ENCODE assay signal across 20 mouse cellular contexts in genomic region chr8:111563687-111564086, GRCm38 (mm10). TPM values are rescaled to one million over a fixed set of nuclear protein-coding genes. Genes with fewer than 3 reads are reported as not detected.
DNase-seq lines count a peak whose midpoint lies in the region; ATAC-seq lines count a peak whose summit lies in the region.
"Had no signal": no experiment of that assay in that cellular context is flagged by ENCODE, and none has a peak within 500 bp of the region (broad histone marks: within the 10 kb centered on the region; RNA-seq: fewer than 3 reads in every experiment).

No protein-coding gene starts in this region.

- peak; percentile 68 for ATAC-seq in inflammation-experienced regulatory T-cells, adult 6 months
- ATAC-seq in monocyte, adult 5-6 weeks (replicated peaks; ENCODE audit: insufficient number of reproducible peaks, low FRiP score, low TSS enrichment, poor library complexity, severe bottlenecking): no peak
- ATAC-seq: intestine, embryonic 15.5 days; liver, embryonic 12.5 days; Patski had no signal

- peak; percentile 78 for DNase-seq in CD4-positive, CD25-positive, alpha-beta regulatory T cell, adult 2 months (ENCODE audit: low read depth, low spot score)
- DNase-seq in CD8-positive naive resting alpha-beta T cell, adult 2 months (ENCODE audit: low read depth in 2 of 2, low spot score in 2 of 2): peak; percentile 26 to 38
- peak; percentile 71 to 80 for DNase-seq in thymus, postnatal 10 days (ENCODE audit: low spot score in 2 of 2)
- DNase-seq in urinary bladder, postnatal 25 days (ENCODE audit: low spot score): no peak
- DNase-seq in layer of hippocampus, adult 18-20 months (ENCODE audit: low spot score in 2 of 2): no peak
- DNase-seq in adrenal gland, adult 18-20 months (ENCODE audit: low spot score in 2 of 2): no peak
- DNase-seq: adrenal gland, postnatal 10 days; cerebellum, adult 2 months; cerebellum, postnatal 25 days; heart, postnatal 36 days; kidney, adult 8-10 months; kidney, postnatal 10 days; lung, adult 18-20 months; lung, postnatal 14 days; right cerebral cortex, postnatal 4 days had no signal

RNA-seq across cellular contexts. Expression of gene Znrf1, which starts 27.8 kb away (rescaled TPM):
- 10 to 100 TPM; 12.4 to 58.2 (median 50.7) TPM for polyA plus RNA-seq in inflammation-experienced regulatory T-cells, adult 6 months (2017; shearing (Covaris generic))
- 100 to 1,000 TPM in 1 of 2 experiments, 10 to 100 TPM in 1; 97.9 to 102 TPM for total RNA-seq in layer of hippocampus, adult 18-20 months (2021)
- 25.0 to 32.6 TPM (median 27.0 TPM) in 3 replicates for total RNA-seq in monocyte, adult 5-6 weeks (2017)
- 10 to 100 TPM; 31.0 to 36.3 TPM for total RNA-seq in adrenal gland, adult 18-20 months (2021)

RNA-seq across cellular contexts. Expression of gene Wdr59, which starts 41.8 kb away (rescaled TPM):
- 1 to 10 TPM; 2.9 to 4.9 (median 4.6) TPM for polyA plus RNA-seq in inflammation-experienced regulatory T-cells, adult 6 months (2017; shearing (Covaris generic))
- total RNA-seq in layer of hippocampus, adult 18-20 months (2021): 10 to 100 TPM; 22.4 to 23.5 TPM
- total RNA-seq in monocyte, adult 5-6 weeks (2017): 2.0 to 3.9 TPM (median 2.7 TPM) in 3 replicates
- total RNA-seq in adrenal gland, adult 18-20 months (2021): 10 to 100 TPM in 1 of 2 experiments, 1 to 10 TPM in 1; 9.2 to 10.3 TPM

Comparison
In these comparisons a context has a peak if more than half of its experiments do, and no peak if none do; other contexts are left out.
1. DNase-seq: peak in CD4-positive, CD25-positive, alpha-beta regulatory T cell, adult 2 months (single experiment), CD8-positive naive resting alpha-beta T cell, adult 2 months (2 of 2) and thymus, postnatal 10 days (2 of 2); none in urinary bladder, postnatal 25 days (single experiment), layer of hippocampus, adult 18-20 months (0 of 2) and adrenal gland, adult 18-20 months (0 of 2).